Mouse (Mus musculus) embryo, embryonic 11 days (tissue): ENCODE data around the gene Arpc1b.
"Not testable (repeated sequence)": the region's sequence is repeated elsewhere in the genome, so short reads cannot be mapped to it uniquely, and the experiment has no call there.

Source experiments
- DNase-seq: peaks from one replicate; pipeline ENCODE4 v3.0.0-alpha.2; 2015

Arpc1b gene

GRCm38 (mm10) chr5:145114606-145115473, 825 bp downstream of the Arpc1b start:
- DNase-seq: peak; percentile 53

GRCm38 (mm10) chr5:145115736-145116135, 1.7 kb downstream of the Arpc1b start:
- DNase-seq: no peak

GRCm38 (mm10) chr5:145116316-145116715, 2.3 kb downstream of the Arpc1b start:
- no peak for DNase-seq

- DNase-seq: peak; percentile 67
These were observed 2.9 kb downstream of the Arpc1b start for GRCm38 (mm10) chr5:145116916-145117315.

- no peak for DNase-seq
These were observed 4.0 kb downstream of the Arpc1b start for GRCm38 (mm10) chr5:145118005-145118404.

GRCm38 (mm10) chr5:145118461-145118860, 4.4 kb downstream of the Arpc1b start:
- DNase-seq: no peak

- no peak for DNase-seq
These were observed 5.4 kb downstream of the Arpc1b start for GRCm38 (mm10) chr5:145119385-145119784.

- DNase-seq: no peak
These were observed 6.9 kb downstream of the Arpc1b start for GRCm38 (mm10) chr5:145120921-145121320.

- DNase-seq: no peak
These were observed 9.4 kb downstream of the Arpc1b start for GRCm38 (mm10) chr5:145123396-145123795.

GRCm38 (mm10) chr5:145126580-145126979, 12.6 kb downstream of the Arpc1b start:
- no peak for DNase-seq

- no peak for DNase-seq
These were observed 15.1 kb downstream of the Arpc1b start for GRCm38 (mm10) chr5:145129124-145129523.

GRCm38 (mm10) chr5:145129773-145130172, 15.8 kb downstream of the Arpc1b start:
- DNase-seq: not testable (repeated sequence)

GRCm38 (mm10) chr5:145130191-145130590, 16.2 kb downstream of the Arpc1b start:
- no peak for DNase-seq

GRCm38 (mm10) chr5:145130995-145131394, 17.0 kb downstream of the Arpc1b start:
- DNase-seq: no peak

- DNase-seq: not testable (repeated sequence)
These were observed 19.3 kb downstream of the Arpc1b start for GRCm38 (mm10) chr5:145133275-145133674.

- DNase-seq: peak; percentile 21
These were observed 24.8 kb downstream of the Arpc1b start for GRCm38 (mm10) chr5:145138836-145139235.

- peak; percentile 97 for DNase-seq
These were observed 25.8 kb downstream of the Arpc1b start, which contains the start of the genes Pdap1 and Bud31 for GRCm38 (mm10) chr5:145139571-145140519. Pdap1 (minus strand) TSS chr5:145140238. Bud31 (plus strand) TSS chr5:145140362.

GRCm38 (mm10) chr5:145140611-145141010, 26.6 kb downstream of the Arpc1b start:
- DNase-seq: no peak

GRCm38 (mm10) chr5:145147748-145148147, 33.7 kb downstream of the Arpc1b start:
- no peak for DNase-seq

- no peak for DNase-seq
These were observed 35.3 kb downstream of the Arpc1b start for GRCm38 (mm10) chr5:145149294-145149693.

- DNase-seq: no peak
These were observed 38.7 kb downstream of the Arpc1b start for GRCm38 (mm10) chr5:145152690-145153089.

GRCm38 (mm10) chr5:145161361-145161760, 47.3 kb downstream of the Arpc1b start:
- no peak for DNase-seq

- DNase-seq: no peak
These were observed 50.7 kb downstream of the Arpc1b start for GRCm38 (mm10) chr5:145164710-145165109.
